Mouse (Mus musculus): ENCODE measurements around the gene Snx19. TPM values are rescaled to one million over a fixed set of nuclear protein-coding genes. Genes with fewer than 3 reads are reported as not detected.

Gene Snx19
- 19.3 and 22.6 TPM in 2 replicates for polyA plus RNA-seq (2012; rRNA removed)

DNA sequence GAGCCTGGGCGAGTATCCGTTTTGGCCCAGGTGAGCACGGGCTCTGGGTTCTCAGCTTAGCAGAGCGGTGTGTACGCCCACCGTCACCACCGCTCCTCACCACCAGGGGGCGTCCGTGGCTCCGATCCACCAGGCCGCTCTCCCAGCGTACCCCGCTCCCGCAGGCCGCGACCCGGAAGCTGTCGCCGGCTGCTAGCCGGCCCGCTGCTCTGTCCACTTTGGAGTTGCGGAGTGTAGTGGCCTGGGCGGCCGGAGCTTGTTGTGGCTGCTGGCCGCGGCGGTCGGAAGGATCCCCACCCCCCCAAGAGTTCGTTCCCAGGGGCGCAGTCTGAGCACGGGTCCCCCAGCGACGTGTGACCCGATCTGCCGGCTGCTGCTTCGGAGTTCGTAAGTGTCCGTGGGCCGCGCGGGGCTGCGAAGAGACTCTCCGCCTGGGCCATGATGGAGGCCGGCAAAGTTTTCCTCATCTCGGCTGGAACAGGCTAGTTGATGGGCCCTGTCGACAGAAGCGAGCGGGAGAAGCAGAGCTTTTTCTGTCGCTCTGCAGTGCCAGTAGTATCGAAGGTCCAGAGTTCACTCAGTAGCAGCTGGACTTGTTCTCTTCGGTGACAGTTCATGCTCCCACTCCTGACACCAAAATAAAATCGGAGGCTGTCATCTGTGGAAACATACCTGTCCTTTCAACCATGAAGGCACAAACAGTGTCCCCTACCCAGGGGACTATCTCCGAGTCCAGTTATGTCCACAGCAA, at the start of gene Snx19:
Snx19 (plus strand) TSS at position 227 of the 751 bp plus-strand sequence.
- DNase-seq (ENCODE audit: low read depth), result no peak

DNA sequence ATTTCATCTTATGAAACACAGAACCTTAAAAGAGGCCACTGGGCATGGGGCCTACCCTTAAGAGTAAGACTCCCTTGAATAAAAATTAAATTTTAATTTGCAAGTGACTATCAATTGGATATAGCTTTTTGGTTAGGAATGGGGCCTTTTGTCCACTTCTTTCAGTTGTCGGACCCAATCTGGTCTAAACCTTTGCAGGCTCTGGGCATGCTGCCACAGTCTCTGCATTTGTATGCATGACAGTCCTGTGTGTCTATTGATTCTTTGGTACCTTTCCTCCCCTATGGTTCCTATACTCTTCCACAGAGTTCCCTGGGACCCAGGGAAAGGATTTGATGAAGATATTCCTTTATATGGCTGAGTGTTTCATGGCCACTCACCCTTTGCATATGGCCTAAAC, 26.1 kb upstream of the Snx19 start:
- DNase-seq (ENCODE audit: low read depth), result no peak

DNA sequence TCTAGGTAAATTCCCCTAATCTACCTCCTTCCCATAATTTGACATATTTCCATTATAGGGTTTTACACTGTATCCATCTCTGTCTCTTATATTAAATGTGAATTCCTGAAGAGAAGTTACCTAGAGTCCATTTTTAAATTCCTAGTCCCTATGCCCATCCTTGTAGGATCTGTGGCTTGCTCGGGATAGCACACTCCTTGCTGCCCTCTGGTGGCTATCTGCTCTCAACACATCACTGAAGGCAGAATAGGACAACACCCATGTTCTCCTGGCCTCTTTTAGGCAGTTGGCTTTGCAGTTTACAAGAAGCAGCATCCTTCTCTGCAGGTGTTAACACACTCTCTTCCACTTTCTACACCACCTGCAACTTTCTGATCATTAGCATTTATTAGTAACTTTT, 4.0 kb upstream of the Snx19 start:
- no peak for DNase-seq (ENCODE audit: low read depth)

DNA sequence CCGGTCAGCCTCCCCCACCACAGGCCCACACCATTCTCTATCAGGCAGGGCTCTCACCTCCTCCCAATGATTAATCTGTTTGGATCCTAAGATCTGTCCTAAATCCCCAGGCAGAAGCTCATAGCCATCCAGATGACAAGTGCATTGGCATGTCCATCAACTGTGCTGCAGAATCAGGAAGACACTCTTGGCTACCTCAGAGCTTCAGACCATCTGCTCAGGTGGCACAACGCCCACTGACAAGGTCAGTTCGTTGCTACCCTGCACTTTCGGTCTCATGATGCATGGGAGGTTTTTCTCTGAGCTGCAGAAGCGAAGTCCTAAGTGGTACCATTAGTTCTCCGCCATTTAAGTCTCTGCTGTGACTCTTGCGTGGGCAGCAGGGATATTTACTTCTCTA, 1.7 kb upstream of the Snx19 start:
- no peak for DNase-seq (ENCODE audit: low read depth)

DNA sequence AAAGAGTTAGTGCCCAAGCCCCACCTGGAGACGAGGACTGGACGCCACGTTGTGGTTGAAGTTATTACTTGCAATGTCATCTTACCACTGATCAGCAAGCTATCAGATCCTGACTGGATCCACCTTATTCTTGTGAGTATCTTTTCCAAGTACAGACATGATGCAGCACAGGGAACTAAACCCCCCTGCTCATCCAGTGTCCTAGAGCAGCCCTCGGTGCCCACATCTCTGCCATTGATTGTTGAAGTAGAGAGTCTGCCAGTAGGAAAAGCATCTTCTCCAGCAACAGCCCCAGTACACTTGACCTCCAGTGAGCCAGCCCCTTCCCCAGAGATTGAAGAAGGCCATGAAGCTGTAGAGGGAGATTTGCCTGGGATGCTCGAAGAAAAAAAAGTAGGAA, 1.3 kb downstream of the Snx19 start:
- no peak for DNase-seq (ENCODE audit: low read depth)

DNA sequence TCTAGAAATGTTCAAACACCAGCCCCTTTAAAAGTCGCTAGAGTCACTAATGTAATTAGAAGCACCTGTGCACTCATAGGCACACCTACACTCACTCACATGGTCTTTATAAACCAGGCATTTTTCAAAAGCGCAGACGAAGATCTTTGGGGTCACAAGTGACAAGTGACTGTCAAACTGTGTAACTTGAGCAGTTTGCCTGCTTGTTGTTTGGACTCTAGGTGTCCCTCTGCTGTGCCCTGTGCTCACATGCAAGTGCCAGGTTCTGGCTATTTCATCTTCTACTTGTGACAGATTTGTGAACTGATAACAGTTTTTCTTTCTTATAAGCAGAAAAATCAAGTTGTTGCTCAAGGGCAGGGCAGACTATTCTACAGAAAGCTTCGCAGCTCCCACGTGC, 3.5 kb downstream of the Snx19 start:
- DNase-seq (ENCODE audit: low read depth), result no peak

DNA sequence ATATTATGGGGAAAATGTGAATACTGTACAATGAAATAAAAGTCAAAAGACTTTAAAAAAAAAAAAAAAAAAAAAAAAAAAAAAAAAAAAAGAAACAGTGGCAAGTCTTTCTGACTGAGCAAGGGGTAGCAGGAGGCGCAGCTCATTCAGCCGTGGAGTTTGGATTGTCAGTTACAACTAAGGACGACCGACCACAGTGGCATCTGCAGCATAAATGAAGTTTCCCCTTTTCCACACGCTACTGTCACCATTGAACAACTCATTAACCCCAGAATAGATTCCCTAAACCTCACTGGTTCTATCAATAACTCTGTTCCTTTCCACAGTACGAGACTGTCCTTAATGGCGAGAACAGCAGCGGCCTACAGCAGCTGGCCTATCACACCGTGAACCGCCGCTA, 5.0 kb downstream of the Snx19 start:
- DNase-seq (ENCODE audit: low read depth), result no peak

GRCm38 (mm10) chr9:30433914-30434313, 7.0 kb downstream of the Snx19 start:
- no peak for DNase-seq (ENCODE audit: low read depth)

- no peak for DNase-seq (ENCODE audit: low read depth)
Observed at GRCm38 (mm10) chr9:30435902-30436585, 9.1 kb downstream of the Snx19 start.

GRCm38 (mm10) chr9:30438505-30438904, 11.6 kb downstream of the Snx19 start:
- no peak for DNase-seq (ENCODE audit: low read depth)

DNA sequence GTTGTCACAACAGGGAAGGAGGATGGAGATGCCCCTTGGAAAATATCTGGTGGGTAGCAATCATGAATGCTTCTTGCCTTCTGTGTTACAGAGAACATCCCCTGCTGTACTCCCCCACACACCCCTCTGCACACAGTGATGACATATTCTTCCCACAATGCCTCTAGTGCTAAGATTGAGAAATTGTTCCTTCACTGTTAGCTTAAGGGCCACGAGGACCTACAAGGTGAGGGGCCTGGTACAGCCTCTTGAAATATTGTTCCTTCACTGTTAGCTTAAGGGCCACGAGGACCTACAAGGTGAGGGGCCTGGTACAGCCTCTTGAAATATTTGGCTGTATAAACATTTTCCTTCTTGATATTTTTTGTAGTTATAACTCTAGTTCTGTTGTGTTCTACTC, 14.9 kb downstream of the Snx19 start:
- no peak for DNase-seq (ENCODE audit: low read depth)

- no peak for DNase-seq (ENCODE audit: low read depth)
Observed at GRCm38 (mm10) chr9:30445232-30446085, 18.6 kb downstream of the Snx19 start.

DNA sequence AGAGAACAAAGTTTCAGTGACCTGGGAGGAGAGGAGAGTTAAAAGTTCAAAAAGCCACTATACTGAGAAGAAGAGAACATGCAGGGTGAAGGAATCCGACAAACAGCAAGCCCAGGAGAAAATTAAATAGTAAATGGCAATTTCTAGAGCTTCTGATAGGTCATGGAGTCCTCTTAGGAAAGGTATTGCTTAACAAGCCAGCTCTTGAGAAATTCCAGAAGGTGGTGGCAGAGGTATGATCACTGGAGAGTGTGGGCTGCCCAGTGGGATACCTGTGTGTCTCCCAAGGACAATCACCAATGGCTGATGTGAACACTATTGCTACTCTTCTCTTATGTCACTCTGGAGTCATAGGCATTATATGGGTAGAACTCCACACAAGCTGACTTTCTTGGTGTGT, 19.2 kb downstream of the Snx19 start:
- no peak for DNase-seq (ENCODE audit: low read depth)

GRCm38 (mm10) chr9:30448459-30448858, 21.6 kb downstream of the Snx19 start:
- no peak for DNase-seq (ENCODE audit: low read depth)

DNA sequence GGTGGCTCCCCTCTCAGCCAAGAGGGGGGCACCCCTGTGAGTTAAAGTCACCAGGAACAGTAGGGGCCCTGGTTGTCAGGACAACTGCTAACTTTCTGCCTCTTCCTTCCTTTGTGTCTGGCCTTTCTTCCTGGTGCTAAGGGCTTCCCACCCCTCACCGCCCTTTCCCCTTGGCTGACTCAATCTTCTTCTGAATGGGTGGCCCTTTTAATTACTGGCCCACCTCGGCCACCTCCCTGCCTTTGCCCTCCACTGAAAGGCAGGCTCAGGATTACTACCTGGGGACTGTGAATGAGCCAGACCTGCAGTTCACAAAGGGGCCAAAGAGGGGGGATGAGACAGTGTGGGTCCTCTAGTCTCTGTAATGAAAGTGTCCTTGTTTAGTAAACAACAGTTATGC, 23.0 kb downstream of the Snx19 start:
- no peak for DNase-seq (ENCODE audit: low read depth)

DNA sequence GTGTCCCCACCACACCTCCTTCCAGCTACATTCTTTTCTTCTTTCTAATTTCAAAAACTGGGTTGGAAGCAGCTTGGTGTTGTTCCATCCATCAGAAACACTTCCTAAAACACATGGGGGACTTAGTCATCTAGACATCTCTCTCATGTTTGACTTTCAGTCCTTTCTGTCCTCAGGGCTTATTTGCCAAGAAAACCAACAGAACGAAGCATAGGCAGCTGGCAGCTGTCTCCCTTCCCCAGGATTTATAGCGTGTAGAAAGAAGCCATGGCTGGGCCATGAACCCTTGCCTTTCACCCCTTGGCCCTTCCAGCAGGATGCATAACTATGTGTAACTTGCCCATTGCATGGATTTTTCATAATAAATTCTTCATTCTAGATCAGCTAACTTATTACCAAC, 23.9 kb downstream of the Snx19 start:
- no peak for DNase-seq (ENCODE audit: low read depth)

GRCm38 (mm10) chr9:30454527-30454926, 27.6 kb downstream of the Snx19 start:
- no peak for DNase-seq (ENCODE audit: low read depth)

- DNase-seq (ENCODE audit: low read depth), result no peak
Observed at GRCm38 (mm10) chr9:30456250-30456649, 29.3 kb downstream of the Snx19 start.

GRCm38 (mm10) chr9:30460501-30460900, 33.6 kb downstream of the Snx19 start:
- no peak for DNase-seq (ENCODE audit: low read depth)

DNA sequence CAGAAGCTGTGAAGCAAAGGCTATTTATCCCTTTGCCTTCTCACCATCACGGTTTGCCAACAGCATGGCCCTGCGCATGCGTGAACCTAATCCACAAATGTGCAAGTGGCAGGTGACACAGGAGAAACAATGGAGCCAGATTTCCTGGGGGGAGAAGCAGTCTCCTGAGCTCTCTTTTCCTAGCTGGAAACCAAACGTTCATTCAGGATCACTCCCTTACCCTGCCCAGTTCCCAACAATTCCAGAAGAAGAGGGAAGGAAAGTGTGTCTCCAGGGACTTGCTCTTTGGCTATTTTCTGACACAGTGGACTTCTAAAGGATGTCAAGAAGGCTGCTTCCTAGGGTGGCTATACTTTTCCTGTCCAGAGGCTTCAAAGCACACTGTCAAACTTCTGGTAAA, 37.8 kb downstream of the Snx19 start:
- no peak for DNase-seq (ENCODE audit: low read depth)

DNA sequence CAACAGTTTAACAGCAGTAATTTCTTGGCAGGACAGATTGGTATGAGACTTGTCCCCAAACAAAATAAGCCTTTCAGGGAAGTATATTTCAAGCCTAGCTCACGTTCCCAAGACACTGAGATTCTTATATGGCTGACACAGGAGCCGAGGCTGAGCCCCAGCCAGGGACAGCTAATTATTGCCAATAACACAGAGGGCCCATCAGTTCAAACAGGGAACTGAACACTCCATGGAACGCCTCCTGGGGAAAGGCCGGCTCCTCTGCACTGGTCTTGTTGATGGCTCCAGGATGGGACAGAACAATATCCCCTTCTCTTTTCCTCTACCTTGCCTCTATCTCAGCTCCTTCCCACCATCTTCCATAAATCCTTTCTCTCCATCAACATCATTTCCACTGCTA, 53.1 kb downstream of the Snx19 start:
- DNase-seq (ENCODE audit: low read depth), result no peak

DNA sequence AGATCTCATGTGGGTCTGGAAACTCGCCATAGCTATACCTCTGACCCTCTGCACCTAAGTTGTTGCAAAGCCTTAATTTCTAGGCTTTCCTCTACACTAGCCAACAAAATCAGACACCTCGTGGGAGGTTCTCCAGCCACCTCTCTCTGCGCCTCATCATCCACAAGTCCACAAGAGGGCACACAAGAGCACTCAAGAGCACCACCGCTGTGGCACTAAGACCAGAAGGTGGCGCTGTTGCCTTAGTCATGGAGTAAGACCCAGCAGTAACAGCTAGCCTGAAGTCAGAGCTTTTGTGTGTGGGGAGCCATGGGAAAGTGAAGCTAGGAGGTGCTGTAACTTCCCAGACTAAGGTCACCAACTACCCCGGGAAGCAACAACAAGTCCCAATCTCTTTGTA, 53.6 kb downstream of the Snx19 start:
- peak; percentile 46 for DNase-seq (ENCODE audit: low read depth)

- DNase-seq (ENCODE audit: low read depth), result no peak
Observed at GRCm38 (mm10) chr9:30482116-30482515, 55.2 kb downstream of the Snx19 start.

Data from gonadal fat pad, adult 2 months (tissue).